Mouse (Mus musculus): ENCODE data around the gene Olfr1313.

DNA sequence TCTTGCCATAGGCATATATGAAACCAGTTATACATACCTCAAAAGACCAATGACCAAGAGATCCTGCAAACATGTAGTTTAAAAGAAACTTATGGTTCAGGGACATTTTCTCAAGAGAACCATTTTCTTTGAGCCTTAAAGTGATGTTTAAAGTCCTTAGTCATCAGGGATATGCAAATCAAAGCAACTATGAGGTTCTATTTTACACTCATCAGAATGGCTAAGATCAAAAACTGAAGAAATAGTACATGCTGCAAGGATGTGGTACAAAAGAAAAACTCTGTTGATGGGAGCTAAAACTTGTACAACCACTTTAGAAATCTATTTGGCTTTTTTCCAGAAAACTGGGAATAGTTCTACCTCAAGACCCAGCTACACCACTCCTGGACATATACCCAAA lies at the start of gene Olfr1313:
- TF ChIP-seq ZC3H11A (IDR thresholded peaks at IDR 0.05; ENCODE audit: low read depth, low read length) (no peak), POLR2A (IDR thresholded peaks at IDR 0.05; ENCODE audit: low read depth, low read length) (no peak), RCOR1 (conservative IDR thresholded peaks at IDR 0.05; ENCODE audit: low read depth, low read length) (no peak), ZMIZ1 (IDR thresholded peaks at IDR 0.05; ENCODE audit: low read depth, low read length) (no peak), CTCF (conservative IDR thresholded peaks at IDR 0.05 in 1 of 2, IDR thresholded peaks at IDR 0.05 in 1 of 2; ENCODE audit: low read depth in 2 of 2, low read length in 2 of 2) (no peak), EP300 (IDR thresholded peaks at IDR 0.05; ENCODE audit: low read length) (no peak), MAX (IDR thresholded peaks at IDR 0.05; ENCODE audit: low read length) (no peak)

Data from CH12.LX (cell line).